Mouse (Mus musculus) mature B cell (primary cell): ENCODE results near the gene Lsamp.
"Not testable (repeated sequence)": the region's sequence is repeated elsewhere in the genome, so short reads cannot be mapped to it uniquely, and the experiment has no call there.

Source experiments
- in situ Hi-C: fragments of 300-500 bp; cut with MboI; formaldehyde crosslinking; loops from 2 replicates; pipeline ENCODE4 v1.14.3; 2019

The Lsamp gene

GRCm38 (mm10) chr16:41929546-41929945, 1945.4 kb downstream of the Lsamp start:
- in situ Hi-C loops = no loop called here

- in situ Hi-C loops = no loop called here
Measured at GRCm38 (mm10) chr16:41935701-41936100, 1951.5 kb downstream of the Lsamp start.

GRCm38 (mm10) chr16:41936908-41937595, 1952.9 kb downstream of the Lsamp start:
- in situ Hi-C loops = no loop called here

GRCm38 (mm10) chr16:41937596-41937990, 1953.4 kb downstream of the Lsamp start:
- in situ Hi-C loops = no loop called here

GRCm38 (mm10) chr16:41938258-41938657, 1954.1 kb downstream of the Lsamp start:
- in situ Hi-C loops = no loop called here

GRCm38 (mm10) chr16:41941591-41942315, 1957.6 kb downstream of the Lsamp start:
- in situ Hi-C loops = no loop called here

GRCm38 (mm10) chr16:41957811-41958210, 1973.7 kb downstream of the Lsamp start:
- in situ Hi-C loops = no loop called here

- in situ Hi-C loops = no loop called here
Measured at GRCm38 (mm10) chr16:41965636-41966035, 1981.5 kb downstream of the Lsamp start.

- in situ Hi-C loops = no loop called here
Measured at GRCm38 (mm10) chr16:41969215-41969614, 1985.1 kb downstream of the Lsamp start.

- in situ Hi-C loops = no loop called here
Measured at GRCm38 (mm10) chr16:41974866-41975719, 1990.9 kb downstream of the Lsamp start.

- in situ Hi-C loops = no loop called here
Measured at GRCm38 (mm10) chr16:41976897-41977296, 1992.7 kb downstream of the Lsamp start.

GRCm38 (mm10) chr16:41996956-41997355, 2012.8 kb downstream of the Lsamp start:
- in situ Hi-C loops = no loop called here

- in situ Hi-C loops = no loop called here
Measured at GRCm38 (mm10) chr16:42002925-42003324, 2018.8 kb downstream of the Lsamp start.

GRCm38 (mm10) chr16:42003506-42003905, 2019.3 kb downstream of the Lsamp start:
- in situ Hi-C loops = not testable (repeated sequence)

- in situ Hi-C loops = no loop called here
Measured at GRCm38 (mm10) chr16:42004166-42004565, 2020.0 kb downstream of the Lsamp start.

GRCm38 (mm10) chr16:42014937-42015336, 2030.8 kb downstream of the Lsamp start:
- in situ Hi-C loops = no loop called here

GRCm38 (mm10) chr16:42015443-42015842, 2031.3 kb downstream of the Lsamp start:
- in situ Hi-C loops = no loop called here

GRCm38 (mm10) chr16:42016791-42017643, 2032.9 kb downstream of the Lsamp start:
- in situ Hi-C loops = no loop called here

- in situ Hi-C loops = no loop called here
Measured at GRCm38 (mm10) chr16:42022566-42022965, 2038.4 kb downstream of the Lsamp start.

- in situ Hi-C loops = no loop called here
Measured at GRCm38 (mm10) chr16:42032030-42032429, 2047.9 kb downstream of the Lsamp start.

GRCm38 (mm10) chr16:42033449-42033848, 2049.3 kb downstream of the Lsamp start:
- in situ Hi-C loops = no loop called here
